Mouse (Mus musculus) embryonic fibroblast, embryonic 13.5 days (primary cell): Measurements from ENCODE around the gene Prkrip1.

Experiments
- CTCF ChIP-seq: IDR thresholded peaks from 2 replicates; pipeline ENCODE4 v1.5.1; 2011; ENCODE audit warnings: mild to moderate bottlenecking, control low read depth, low read length, moderate library complexity, borderline replicate concordance; ENCODE audit not compliant: insufficient read depth
- POLR2A ChIP-seq: IDR thresholded peaks from 2 replicates; pipeline ENCODE4 v1.6.1; 2011; ENCODE audit warnings: low read depth, mild to moderate bottlenecking, control low read depth, low read length, moderate library complexity

DNA sequence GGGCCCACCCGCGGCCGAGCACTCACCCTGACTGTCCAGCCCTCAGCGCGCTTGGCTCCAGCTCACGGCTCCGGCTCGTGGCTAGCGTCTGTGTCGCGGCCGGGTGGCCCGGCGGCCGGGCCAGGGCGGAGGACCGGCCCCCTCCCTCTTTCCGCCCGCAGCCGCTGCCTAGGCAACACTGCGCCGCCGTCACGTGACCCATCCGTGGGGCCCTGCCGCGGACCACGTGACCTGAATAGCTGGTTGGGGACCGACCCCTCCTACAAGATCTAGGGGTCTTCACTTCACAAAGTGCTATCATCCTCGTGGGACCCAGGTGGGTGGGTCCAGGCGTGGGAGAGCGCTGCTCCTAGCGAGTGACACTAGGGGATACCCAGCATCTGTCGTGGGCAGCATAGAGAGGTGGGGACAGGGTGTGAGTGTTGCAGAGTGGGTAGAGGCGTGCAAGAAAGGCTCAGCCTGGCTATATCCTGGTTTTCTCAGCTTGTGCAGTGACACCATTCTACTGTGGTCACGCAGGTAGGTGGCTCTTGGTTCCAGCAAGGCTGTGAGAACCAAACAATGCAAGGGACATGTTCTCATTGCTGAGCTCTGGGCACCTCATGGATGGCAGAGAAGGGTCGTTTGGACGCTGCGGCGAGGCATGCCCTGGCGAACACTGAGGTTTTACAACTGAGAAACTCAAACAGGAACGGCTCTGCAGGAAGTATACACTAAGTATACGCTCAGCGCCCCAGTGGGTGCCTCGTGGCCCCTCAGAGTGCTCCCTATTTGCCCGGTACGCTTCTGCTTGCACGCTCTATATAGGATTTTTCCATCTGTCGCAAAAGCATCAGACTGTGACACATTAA, 28.0 kb downstream of the Prkrip1 start, which contains the start of gene Orai2:
- TF ChIP-seq CTCF (no peak), POLR2A (peak; percentile 56)
